Mouse (Mus musculus): ENCODE results near the gene Morn3. TPM values are rescaled to one million over a fixed set of nuclear protein-coding genes. Genes with fewer than 3 reads are reported as not detected.

The Morn3 gene
- polyA plus RNA-seq, 1 experiment from 2014 or later, result 0.79 TPM

DNA sequence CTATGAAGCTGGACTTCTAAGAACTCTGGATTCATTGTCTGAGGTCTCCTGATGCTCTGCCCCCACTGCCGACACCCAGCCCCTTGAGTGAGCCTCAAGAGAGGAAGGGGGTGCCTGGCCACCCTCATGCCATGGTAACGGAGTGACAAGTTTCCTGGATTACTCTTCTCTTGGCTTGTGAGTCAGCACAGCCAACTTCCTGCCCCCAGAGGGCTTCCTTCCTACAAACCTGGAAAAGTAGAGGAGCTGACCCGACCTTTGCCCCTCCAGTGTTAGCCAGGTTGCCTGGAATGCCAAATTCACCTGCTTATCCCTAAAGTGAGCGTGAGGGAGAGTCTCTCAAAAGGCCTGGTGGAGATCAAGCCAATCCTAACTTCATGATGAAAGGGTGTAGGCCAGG lies 29.3 kb downstream of the Morn3 start:
- no peaks in the 10 kb centered on the region for H3K27me3 ChIP-seq
- no peak overlapping the region for H3K4me2 ChIP-seq
- H3K4me3 ChIP-seq, result no peak overlapping the region
- H3K27ac ChIP-seq, result no peak overlapping the region
- no peaks in the 10 kb centered on the region for H3K9me3 ChIP-seq (replicated peaks)
- ATAC-seq, result no peak
- no peaks in the 10 kb centered on the region for H3K36me3 ChIP-seq (ENCODE audit: poor library complexity, severe bottlenecking)
- WGBS, result 91% methylated on average over 4 of the region's 4 CpGs
- H3K4me1 ChIP-seq, result peaks cover 46% of the 10 kb centered on the region
- H3K9ac ChIP-seq, result no peak overlapping the region

GRCm38 (mm10) chr5:123015915-123016314 lies 30.9 kb downstream of the Morn3 start:
- 27% methylated on average over 8 of the region's 8 CpGs for WGBS
- peak overlapping the region; percentile 86 for H3K4me2 ChIP-seq
- H3K4me1 ChIP-seq, result peaks cover 46% of the 10 kb centered on the region
- ATAC-seq, result no peak
- peak overlapping the region; percentile 73 for H3K4me3 ChIP-seq
- H3K36me3 ChIP-seq (ENCODE audit: poor library complexity, severe bottlenecking), result no peaks in the 10 kb centered on the region
- no peaks in the 10 kb centered on the region for H3K27me3 ChIP-seq
- H3K9me3 ChIP-seq (replicated peaks), result no peaks in the 10 kb centered on the region
- H3K27ac ChIP-seq, result peak overlapping the region; percentile 92; the same call in 1 of the 2 replicates
- peak overlapping the region; percentile 85 for H3K9ac ChIP-seq

DNA sequence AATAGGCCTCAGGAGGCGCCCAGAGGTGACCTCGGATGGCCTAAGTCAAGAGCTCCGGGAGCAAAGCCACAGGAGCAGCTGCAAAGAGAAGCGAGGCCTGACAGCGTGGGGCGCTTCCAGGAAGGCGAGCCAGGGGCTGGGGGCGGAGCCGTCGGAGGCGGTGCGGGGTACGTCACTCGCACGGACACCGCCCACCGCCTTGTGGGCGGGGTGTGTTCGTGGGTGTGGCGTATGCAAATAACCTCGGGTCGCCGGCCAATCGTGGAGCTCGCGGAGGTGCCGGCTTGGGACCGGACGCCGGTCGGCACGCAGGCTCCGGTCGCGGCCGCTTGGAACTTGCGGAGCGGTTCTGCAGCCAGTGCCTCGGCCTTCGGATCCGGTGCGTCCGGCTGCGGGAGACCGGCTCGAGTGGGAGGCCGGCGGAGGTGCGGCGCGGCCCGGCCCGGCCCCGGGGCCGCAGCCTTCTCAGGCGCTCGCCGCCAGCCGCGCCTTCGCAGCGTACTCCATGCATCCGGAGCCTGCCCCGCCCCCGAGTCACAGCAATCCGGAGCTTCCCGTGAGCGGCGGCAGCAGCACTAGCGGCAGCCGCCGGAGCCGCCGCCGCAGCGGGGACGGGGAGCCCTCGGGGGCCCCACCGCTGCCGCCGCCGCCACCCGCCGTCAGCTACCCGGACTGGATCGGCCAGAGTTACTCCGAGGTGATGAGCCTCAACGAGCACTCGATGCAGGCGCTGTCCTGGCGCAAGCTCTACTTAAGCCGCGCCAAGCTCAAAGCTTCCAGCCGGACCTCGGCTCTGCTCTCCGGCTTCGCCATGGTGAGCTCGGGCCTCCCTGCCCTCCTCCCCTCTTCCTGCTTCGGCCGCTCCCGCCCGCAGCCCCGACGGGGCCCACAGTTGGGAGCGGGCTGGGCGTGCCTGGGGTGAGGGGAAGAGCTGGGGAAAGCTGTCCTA lies 31.8 kb downstream of the Morn3 start, which contains the start of gene Orai1:
Gene Orai1, plus strand, starts transcription at position 322 of the 949 bp plus-strand sequence.
- peak within 1 kb of the TSS; percentile 92 for H3K27ac ChIP-seq
- H3K4me1 ChIP-seq, result peaks cover 46% of the 10 kb centered on the region
- H3K9ac ChIP-seq, result peak within 1 kb of the TSS; percentile 85
- H3K36me3 ChIP-seq (ENCODE audit: poor library complexity, severe bottlenecking), result no peaks in the 10 kb centered on the region
- under 1% methylated on average over 81 of the region's 106 CpGs for WGBS
- H3K9me3 ChIP-seq (replicated peaks), result no peaks in the 10 kb centered on the region
- ATAC-seq, result peak; percentile 92
- H3K4me3 ChIP-seq, result peak within 1 kb of the TSS; percentile 73
- peak within 1 kb of the TSS; percentile 86 for H3K4me2 ChIP-seq
- H3K27me3 ChIP-seq, result no peaks in the 10 kb centered on the region

DNA sequence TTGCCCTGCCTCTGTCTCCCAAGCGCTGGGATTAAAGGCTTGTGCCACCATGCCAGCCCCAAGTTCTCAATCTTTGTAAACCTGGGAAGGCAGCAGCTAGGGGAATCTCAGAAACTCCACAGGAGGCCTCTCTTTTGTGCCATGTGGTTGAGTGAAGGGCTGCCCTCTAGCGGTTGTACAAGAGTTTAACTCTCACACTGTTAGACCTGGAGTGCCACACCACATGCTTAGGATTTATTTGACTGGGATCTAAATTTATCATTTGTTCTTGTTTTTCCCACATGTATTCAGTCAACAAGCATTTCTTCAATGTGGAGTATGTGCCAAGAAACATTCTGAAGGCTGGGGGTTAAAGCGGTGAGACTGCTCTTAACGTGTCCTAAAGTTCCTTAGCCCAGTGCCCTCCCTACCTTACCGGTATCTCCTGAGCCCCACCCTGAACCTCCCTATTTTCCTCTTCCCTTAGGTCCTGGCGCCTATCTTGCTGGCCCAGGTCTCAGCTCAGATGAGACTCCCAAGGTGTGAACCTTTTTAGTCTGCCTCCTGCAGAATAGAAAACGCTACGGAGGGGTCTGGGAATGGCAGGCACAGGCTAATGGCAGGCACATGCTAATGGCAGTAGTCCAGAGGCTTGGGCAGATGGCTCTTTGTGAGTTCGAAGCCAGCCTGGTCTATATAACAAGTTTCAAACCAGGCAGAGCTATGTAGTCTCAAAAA lies 33.1 kb downstream of the Morn3 start:
- Histone ChIP-seq H3K9me3 (replicated peaks) (no peaks in the 10 kb centered on the region), H3K4me2 (no peak overlapping the region), H3K27ac (peak overlapping the region; percentile 25; the same call in 1 of the 2 replicates), H3K9ac (no peak overlapping the region), H3K36me3 (ENCODE audit: poor library complexity, severe bottlenecking) (no peaks in the 10 kb centered on the region), H3K27me3 (no peaks in the 10 kb centered on the region), H3K4me1 (peaks cover 46% of the 10 kb centered on the region), H3K4me3 (no peak overlapping the region)
- WGBS, result 59% methylated on average over 9 of the region's 9 CpGs
- ATAC-seq, result no peak

- peaks cover 42% of the 10 kb centered on the region for H3K4me1 ChIP-seq
- no peaks in the 10 kb centered on the region for H3K9me3 ChIP-seq (replicated peaks)
- no peak overlapping the region for H3K9ac ChIP-seq
- no peak overlapping the region for H3K4me2 ChIP-seq
- no peak for ATAC-seq
- no peaks in the 10 kb centered on the region for H3K36me3 ChIP-seq (ENCODE audit: poor library complexity, severe bottlenecking)
- H3K4me3 ChIP-seq, result no peak overlapping the region
- 88% methylated on average over 9 of the region's 9 CpGs for WGBS
- H3K27ac ChIP-seq, result no peak overlapping the region
- no peaks in the 10 kb centered on the region for H3K27me3 ChIP-seq
Measured at GRCm38 (mm10) chr5:123011705-123012104, 35.1 kb downstream of the Morn3 start.

GRCm38 (mm10) chr5:123010806-123011205 lies 36.0 kb downstream of the Morn3 start:
- WGBS, result 95% methylated on average over 6 of the region's 6 CpGs
- Histone ChIP-seq H3K27ac (no peak overlapping the region), H3K4me3 (no peak overlapping the region), H3K4me2 (no peak overlapping the region), H3K4me1 (peaks cover 42% of the 10 kb centered on the region), H3K36me3 (ENCODE audit: poor library complexity, severe bottlenecking) (no peaks in the 10 kb centered on the region), H3K27me3 (no peaks in the 10 kb centered on the region), H3K9ac (no peak overlapping the region), H3K9me3 (replicated peaks) (no peaks in the 10 kb centered on the region)
- ATAC-seq, result no peak

DNA sequence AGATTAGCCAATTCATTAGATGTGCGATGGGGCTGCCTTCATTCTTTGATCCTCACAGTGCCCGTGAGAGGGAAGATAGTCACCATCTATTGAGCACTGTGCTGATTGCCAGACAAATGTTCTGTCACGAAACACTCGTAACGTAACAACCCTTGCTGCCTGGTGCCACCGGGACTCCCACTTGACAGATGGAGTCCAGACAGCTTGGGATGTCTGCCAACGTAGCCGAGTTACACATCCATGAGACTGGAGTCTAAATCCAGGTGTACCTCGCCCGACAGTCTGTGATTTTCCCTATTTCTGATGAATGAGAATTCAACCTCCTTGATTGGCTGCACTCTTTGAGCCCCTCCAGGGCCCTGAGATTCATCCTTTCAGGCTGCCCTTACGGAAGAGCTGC lies 36.9 kb downstream of the Morn3 start:
- no peak for ATAC-seq
- Histone ChIP-seq H3K4me2 (no peak overlapping the region), H3K36me3 (ENCODE audit: poor library complexity, severe bottlenecking) (no peaks in the 10 kb centered on the region), H3K9ac (no peak overlapping the region), H3K27me3 (no peaks in the 10 kb centered on the region), H3K4me1 (peaks cover 46% of the 10 kb centered on the region), H3K27ac (peak overlapping the region; percentile 76), H3K4me3 (no peak overlapping the region), H3K9me3 (replicated peaks) (no peaks in the 10 kb centered on the region)
- WGBS, result 62% methylated on average over 11 of the region's 11 CpGs

DNA sequence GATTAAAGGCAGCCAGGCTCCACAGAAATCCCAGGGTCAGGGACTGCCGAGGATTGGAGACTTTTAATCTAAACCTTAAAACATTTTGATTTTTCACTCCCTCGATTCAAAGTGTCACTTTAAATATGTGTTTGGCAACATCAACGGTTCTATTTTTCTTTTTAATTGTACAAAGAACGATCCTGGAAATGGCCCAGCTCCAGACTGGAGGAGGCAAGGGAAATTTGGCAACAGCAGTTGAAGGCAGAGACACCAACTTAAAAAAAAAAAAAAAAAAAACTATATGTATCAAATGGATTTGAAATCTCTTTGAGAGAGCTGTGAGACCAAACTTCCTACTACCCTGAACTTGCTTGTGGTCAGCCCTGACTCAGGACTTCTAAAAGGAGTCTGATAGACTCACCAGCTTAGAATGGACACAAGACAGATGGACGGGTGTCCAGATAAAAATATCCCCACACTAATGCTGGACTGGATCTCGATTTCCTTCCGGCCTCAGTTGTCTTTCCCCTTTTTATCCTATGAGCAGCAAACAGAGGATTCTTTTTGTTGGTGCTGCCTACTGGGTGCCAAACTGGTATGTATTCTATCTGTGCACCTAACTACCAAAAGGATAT lies 37.8 kb downstream of the Morn3 start:
- no peak for ATAC-seq
- H3K4me1 ChIP-seq, result peaks cover 40% of the 10 kb centered on the region
- no peaks in the 10 kb centered on the region for H3K27me3 ChIP-seq
- peak overlapping the region; percentile 76 for H3K27ac ChIP-seq
- no peak overlapping the region for H3K4me2 ChIP-seq
- H3K36me3 ChIP-seq (ENCODE audit: poor library complexity, severe bottlenecking), result no peaks in the 10 kb centered on the region
- no peaks in the 10 kb centered on the region for H3K9me3 ChIP-seq (replicated peaks)
- WGBS, result 66% methylated on average over 7 of the region's 7 CpGs
- no peak overlapping the region for H3K4me3 ChIP-seq
- H3K9ac ChIP-seq, result no peak overlapping the region

GRCm38 (mm10) chr5:123005716-123006592 lies 40.9 kb downstream of the Morn3 start:
- Histone ChIP-seq H3K9me3 (replicated peaks) (no peaks in the 10 kb centered on the region), H3K27me3 (no peaks in the 10 kb centered on the region), H3K4me3 (no peak overlapping the region), H3K27ac (peak overlapping the region; percentile 93), H3K4me2 (peak overlapping the region; percentile 36), H3K4me1 (peaks cover 44% of the 10 kb centered on the region), H3K36me3 (ENCODE audit: poor library complexity, severe bottlenecking) (no peaks in the 10 kb centered on the region), H3K9ac (peak overlapping the region; percentile 48)
- whole genome bisulfite sequencing, result 54% methylated on average over 19 of the region's 19 CpGs
- ATAC-seq, result peak; percentile 80

DNA sequence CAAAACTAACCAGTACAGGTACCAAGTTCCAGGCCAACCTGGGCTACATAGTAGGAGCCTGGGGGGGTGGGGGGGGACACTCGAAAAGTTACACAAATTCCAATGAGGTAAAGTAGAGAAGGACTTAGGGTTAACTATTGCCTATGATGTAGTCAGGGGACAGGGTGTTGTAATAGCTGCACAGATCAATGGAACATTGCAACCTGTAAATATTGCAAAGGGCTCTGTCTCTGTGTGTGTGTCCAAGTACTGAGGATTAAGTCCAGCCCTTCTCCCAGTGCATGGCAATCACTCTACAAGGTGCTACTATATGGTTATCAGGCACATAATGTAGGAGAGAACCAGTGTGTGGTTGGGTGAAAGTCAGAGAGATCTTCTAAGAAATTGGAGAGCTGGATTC lies 45.9 kb downstream of the Morn3 start:
- H3K4me2 ChIP-seq, result no peak overlapping the region
- no peaks in the 10 kb centered on the region for H3K9me3 ChIP-seq (replicated peaks)
- ATAC-seq, result no peak
- no peaks in the 10 kb centered on the region for H3K27me3 ChIP-seq
- peaks cover 14% of the 10 kb centered on the region for H3K4me1 ChIP-seq
- no peak overlapping the region for H3K9ac ChIP-seq
- H3K4me3 ChIP-seq, result no peak overlapping the region
- peaks cover 7% of the 10 kb centered on the region; the same call in 1 of the 2 replicates for H3K36me3 ChIP-seq (ENCODE audit: poor library complexity, severe bottlenecking)
- 67% methylated on average over 1 of the region's 1 CpGs for WGBS
- H3K27ac ChIP-seq, result no peak overlapping the region
